Mouse (Mus musculus) midbrain, embryonic 15.5 days (tissue): Measurements from ENCODE around the gene Wap. TPM values are rescaled to one million over a fixed set of nuclear protein-coding genes. Genes with fewer than 3 reads are reported as not detected.

Experiments
- ATAC-seq: fragments of 200-750 bp; cut with Nextera tagmentation; replicated peaks from 2 replicates; pipeline ENCODE4 v1.8.0; 2017; ENCODE audit warnings: moderate TSS enrichment
- H3K27ac ChIP-seq: fragments of 300-500 bp; sonication (generic); 2 replicates; pipeline ENCODE4 v1.5.1; 2015; ENCODE audit warnings: mild to moderate bottlenecking, inconsistent platforms
- H3K27me3 ChIP-seq: fragments of 300-500 bp; sonication (generic); replicated peaks from 2 replicates; pipeline ENCODE4 v1.6.1; 2015; ENCODE audit warnings: inconsistent platforms
- H3K36me3 ChIP-seq: fragments of 300-500 bp; sonication (generic); replicated peaks from 2 replicates; pipeline ENCODE4 v1.6.1; 2015; ENCODE audit warnings: inconsistent platforms
- H3K4me1 ChIP-seq: fragments of 300-500 bp; sonication (generic); 2 replicates; pipeline ENCODE4 v1.6.1; 2015; ENCODE audit warnings: inconsistent platforms
- H3K4me2 ChIP-seq: fragments of 300-500 bp; sonication (generic); 2 replicates; pipeline ENCODE4 v1.6.1; 2015; ENCODE audit warnings: inconsistent platforms, mild to moderate bottlenecking, moderate library complexity
- H3K4me3 ChIP-seq: fragments of 300-500 bp; sonication (generic); 2 replicates; pipeline ENCODE4 v1.5.1; 2015; ENCODE audit warnings: mild to moderate bottlenecking, inconsistent platforms
- H3K9ac ChIP-seq: fragments of 300-500 bp; sonication (generic); 2 replicates; pipeline ENCODE4 v1.6.1; 2015; ENCODE audit warnings: mild to moderate bottlenecking, inconsistent platforms
- H3K9me3 ChIP-seq: fragments of 300-500 bp; sonication (generic); 2 replicates; pipeline ENCODE4 v1.6.1; 2016; ENCODE audit warnings: inconsistent platforms
- WGBS: fragments of 180-500 bp; shearing (Covaris S2); methylation state at CpG from one replicate; pipeline ENCODE4 v1.1.7; 2015; ENCODE audit warnings: mixed read lengths; 5-methylcytosine and 5-hydroxymethylcytosine counted together
- polyA plus RNA-seq: library from polyadenylated mRNA; unstranded; fragments of >200 nt; fragmentation: Nextera tagmentation; extraction: Ambion mirVana; gene quantifications from 2 replicates; pipeline ENCODE4 v1.2.1, GENCODE M21; 2015

Wap gene
- polyA plus RNA-seq, 1 experiment from 2014 or later = not detected

- Histone ChIP-seq H3K4me1 (peaks cover 78% of the 10 kb centered on the region), H3K9me3 (no peaks in the 10 kb centered on the region), H3K4me3 (no peak overlapping the region), H3K27me3 (no peaks in the 10 kb centered on the region), H3K36me3 (peaks cover 6% of the 10 kb centered on the region; the same call in 1 of the 2 replicates), H3K4me2 (no peak overlapping the region), H3K27ac (no peak overlapping the region), H3K9ac (no peak overlapping the region)
- WGBS = 79% methylated on average over 20 of the region's 20 CpGs
- no peak for ATAC-seq
Measured at GRCm38 (mm10) chr11:6601649-6602480, 36.6 kb downstream of the Wap start.

DNA sequence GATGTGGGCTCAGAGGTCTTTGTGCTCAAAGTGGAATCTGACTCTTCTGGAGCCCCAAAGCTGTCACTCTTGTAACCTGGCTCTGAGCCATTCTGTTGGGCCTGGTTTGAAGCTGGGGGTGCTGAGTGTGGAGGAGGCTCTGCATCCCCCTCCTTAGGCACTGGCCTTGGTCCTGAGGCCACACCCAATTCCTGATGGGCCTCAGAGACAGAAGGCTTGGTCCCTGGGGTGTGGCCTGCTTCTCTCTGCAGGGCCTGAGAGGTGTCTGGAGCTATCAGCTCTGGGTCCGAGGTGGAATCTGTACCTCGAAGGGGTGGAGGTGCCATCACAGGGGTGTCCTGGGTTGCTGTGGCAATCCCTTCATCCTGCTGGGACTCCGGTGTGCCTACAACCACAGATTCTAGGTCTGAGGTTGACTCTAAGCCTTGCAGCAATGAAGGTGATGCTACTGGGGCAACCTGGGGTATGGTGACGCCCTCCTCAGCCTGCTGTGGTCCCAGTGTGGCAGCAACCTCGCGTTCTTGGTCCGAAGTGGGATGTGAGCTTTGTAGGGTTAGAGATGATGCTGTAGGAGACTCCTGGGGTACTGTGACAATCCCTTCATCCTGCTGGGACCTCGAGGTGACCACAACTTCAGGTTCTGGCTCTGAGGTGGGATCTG is 38.0 kb downstream of the Wap start:
- Histone ChIP-seq H3K9ac (no peak overlapping the region), H3K4me2 (no peak overlapping the region), H3K4me3 (no peak overlapping the region), H3K4me1 (peaks cover 70% of the 10 kb centered on the region), H3K27me3 (no peaks in the 10 kb centered on the region), H3K27ac (peak overlapping the region; percentile 78), H3K9me3 (no peaks in the 10 kb centered on the region), H3K36me3 (peaks cover 6% of the 10 kb centered on the region; the same call in 1 of the 2 replicates)
- no peak for ATAC-seq
- WGBS = 89% methylated on average over 8 of the region's 8 CpGs

DNA sequence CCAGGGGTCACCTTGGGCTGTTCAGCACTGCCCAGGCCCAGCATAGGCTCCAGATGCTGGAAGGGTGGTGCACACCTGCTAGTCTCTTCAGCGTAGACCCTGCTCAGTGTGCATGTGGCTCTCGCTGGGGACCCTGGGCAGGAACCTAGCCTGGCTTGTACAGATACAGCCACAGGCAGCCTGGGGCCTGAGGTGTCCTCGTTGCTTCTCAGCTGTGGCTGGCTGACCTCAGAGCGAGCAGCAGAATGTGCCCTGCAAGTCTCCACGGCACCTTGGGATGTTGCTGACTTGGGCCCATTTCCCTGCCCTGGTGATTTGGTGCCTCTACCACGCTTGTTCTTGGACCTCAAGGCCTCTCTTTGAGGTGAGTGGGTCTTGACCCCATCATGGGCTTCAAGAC is 38.6 kb downstream of the Wap start:
- H3K27me3 ChIP-seq = no peaks in the 10 kb centered on the region
- H3K36me3 ChIP-seq = peaks cover 6% of the 10 kb centered on the region; the same call in 1 of the 2 replicates
- H3K27ac ChIP-seq = peak overlapping the region; percentile 78
- ATAC-seq = peak; percentile 0; the same call in 1 of the 2 replicates
- H3K4me3 ChIP-seq = no peak overlapping the region
- H3K9me3 ChIP-seq = no peaks in the 10 kb centered on the region
- H3K4me1 ChIP-seq = peaks cover 70% of the 10 kb centered on the region
- 72% methylated on average over 6 of the region's 6 CpGs for WGBS
- peak overlapping the region; percentile 49 for H3K4me2 ChIP-seq
- peak overlapping the region; percentile 41 for H3K9ac ChIP-seq

DNA sequence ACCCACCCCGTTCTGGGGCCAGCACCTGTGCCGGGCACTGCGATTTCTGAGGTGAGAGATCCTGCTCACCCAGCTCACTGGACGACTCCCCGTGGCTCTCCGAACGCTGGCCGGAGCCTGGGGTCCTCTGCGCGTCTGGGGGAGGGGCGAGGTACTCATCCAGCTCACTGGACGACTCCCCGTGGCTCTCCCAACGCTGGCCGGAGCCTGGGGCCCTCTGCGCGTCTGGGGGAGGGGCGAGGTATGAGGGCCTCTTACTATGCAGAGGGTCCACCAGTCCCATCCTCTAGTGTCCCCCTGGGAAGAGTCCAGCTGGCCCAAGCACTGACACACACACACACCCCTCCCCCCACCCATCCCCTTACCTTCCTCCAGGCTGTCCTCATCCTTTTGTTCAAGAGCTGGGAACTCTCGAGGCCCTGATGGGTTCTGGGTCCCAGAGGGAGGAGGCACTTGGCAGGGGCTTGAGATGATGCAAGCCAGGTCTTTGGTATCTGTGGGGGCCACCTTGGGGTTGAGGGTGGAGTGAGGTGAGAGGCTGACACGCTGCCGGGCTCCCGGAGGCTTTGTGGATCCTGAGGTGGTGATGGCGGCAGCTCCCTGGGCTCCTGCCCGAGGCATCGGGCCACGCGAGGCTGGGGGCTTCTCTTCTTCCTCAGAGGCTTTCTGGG is 39.3 kb downstream of the Wap start:
- Histone ChIP-seq H3K27me3 (no peaks in the 10 kb centered on the region), H3K36me3 (peaks cover 6% of the 10 kb centered on the region; the same call in 1 of the 2 replicates), H3K4me3 (peak overlapping the region; percentile 25), H3K4me1 (peaks cover 66% of the 10 kb centered on the region), H3K4me2 (peak overlapping the region; percentile 49), H3K27ac (peak overlapping the region; percentile 78), H3K9ac (peak overlapping the region; percentile 41), H3K9me3 (no peaks in the 10 kb centered on the region)
- ATAC-seq = peak; percentile 21
- 5% methylated on average over 27 of the region's 27 CpGs for WGBS

DNA sequence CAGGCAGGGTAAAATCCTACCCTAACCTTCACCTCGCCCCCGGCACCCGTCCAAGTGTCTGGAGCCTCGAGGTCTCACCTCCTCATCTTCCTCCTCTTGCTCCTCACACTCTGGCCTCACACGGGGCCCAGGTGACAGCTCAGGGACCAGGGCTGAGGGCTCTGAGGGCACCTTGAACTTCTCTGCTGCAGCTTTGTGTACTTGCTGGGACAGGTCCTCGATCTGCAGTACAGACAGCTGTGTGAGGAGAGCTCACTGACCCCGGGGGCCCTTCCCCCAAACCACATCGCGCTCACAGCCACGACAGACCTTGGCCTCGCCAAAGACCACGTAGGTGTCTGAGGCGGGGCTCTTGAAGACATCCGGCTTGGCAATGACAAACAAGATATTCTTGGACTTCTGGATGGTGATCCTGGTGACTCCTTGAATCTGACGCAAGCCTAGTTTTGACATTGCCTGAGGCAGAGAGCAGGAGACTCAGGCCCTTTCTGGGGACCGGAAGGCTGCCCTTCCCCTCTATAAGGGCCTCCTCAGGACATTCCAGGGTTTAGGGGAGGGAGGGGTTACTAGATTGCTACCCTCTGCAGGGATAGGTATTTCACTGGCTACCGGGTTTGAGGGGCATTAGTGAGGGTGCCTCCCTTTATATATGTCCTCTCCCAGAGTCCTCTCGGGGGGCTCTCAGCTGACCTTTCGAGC is 40.1 kb downstream of the Wap start:
- Histone ChIP-seq H3K4me1 (peaks cover 58% of the 10 kb centered on the region), H3K27ac (peak overlapping the region; percentile 78)

GRCm38 (mm10) chr11:6597523-6597922 is 40.9 kb downstream of the Wap start:
- ATAC-seq = no peak
- no peak overlapping the region for H3K4me3 ChIP-seq
- H3K9me3 ChIP-seq = no peaks in the 10 kb centered on the region
- H3K36me3 ChIP-seq = peaks cover 13% of the 10 kb centered on the region
- peaks cover 50% of the 10 kb centered on the region for H3K4me1 ChIP-seq
- no peaks in the 10 kb centered on the region for H3K27me3 ChIP-seq
- 73% methylated on average over 7 of the region's 7 CpGs for WGBS
- no peak overlapping the region; the same call in 1 of the 2 replicates for H3K9ac ChIP-seq
- H3K27ac ChIP-seq = peak overlapping the region; percentile 78
- H3K4me2 ChIP-seq = no peak overlapping the region

More for the DNA sequence above, 40.1 kb downstream of the Wap start:
- H3K4me2 ChIP-seq = peak overlapping the region; percentile 49
- H3K9me3 ChIP-seq = no peaks in the 10 kb centered on the region
- 56% methylated on average over 19 of the region's 19 CpGs for WGBS
- peak overlapping the region; percentile 25; the same call in 1 of the 2 replicates for H3K4me3 ChIP-seq
- H3K36me3 ChIP-seq = peaks cover 6% of the 10 kb centered on the region; the same call in 1 of the 2 replicates
- peak overlapping the region; percentile 41 for H3K9ac ChIP-seq
- H3K27me3 ChIP-seq = no peaks in the 10 kb centered on the region
- ATAC-seq = peak; percentile 5

GRCm38 (mm10) chr11:6596616-6597015 is 41.8 kb downstream of the Wap start:
- Histone ChIP-seq H3K9me3 (no peaks in the 10 kb centered on the region), H3K27me3 (no peaks in the 10 kb centered on the region), H3K4me3 (no peak overlapping the region), H3K9ac (no peak overlapping the region), H3K36me3 (peaks cover 10% of the 10 kb centered on the region), H3K4me2 (no peak overlapping the region), H3K27ac (0 out of 2 replicates have a peak overlapping the region, but pooled peaks have one; percentile 18), H3K4me1 (peaks cover 41% of the 10 kb centered on the region)
- no peak for ATAC-seq
- 74% methylated on average over 3 of the region's 3 CpGs for WGBS

GRCm38 (mm10) chr11:6596205-6596604 is 42.2 kb downstream of the Wap start:
- peaks cover 37% of the 10 kb centered on the region for H3K4me1 ChIP-seq
- no peaks in the 10 kb centered on the region for H3K27me3 ChIP-seq
- 99% methylated on average over 6 of the region's 6 CpGs for WGBS
- no peak for ATAC-seq
- H3K9me3 ChIP-seq = no peaks in the 10 kb centered on the region
- no peak overlapping the region for H3K4me2 ChIP-seq
- peak overlapping the region; percentile 26; the same call in 1 of the 2 replicates for H3K27ac ChIP-seq
- H3K4me3 ChIP-seq = no peak overlapping the region
- H3K9ac ChIP-seq = no peak overlapping the region
- peaks cover 8% of the 10 kb centered on the region for H3K36me3 ChIP-seq

GRCm38 (mm10) chr11:6595339-6595738 is 43.1 kb downstream of the Wap start:
- 95% methylated on average over 5 of the region's 5 CpGs for WGBS
- H3K4me1 ChIP-seq = peaks cover 29% of the 10 kb centered on the region
- peaks cover 8% of the 10 kb centered on the region for H3K36me3 ChIP-seq
- no peak overlapping the region for H3K9ac ChIP-seq
- no peaks in the 10 kb centered on the region for H3K27me3 ChIP-seq
- H3K4me3 ChIP-seq = no peak overlapping the region
- H3K4me2 ChIP-seq = no peak overlapping the region
- no peak overlapping the region for H3K27ac ChIP-seq
- H3K9me3 ChIP-seq = no peaks in the 10 kb centered on the region
- no peak for ATAC-seq

DNA sequence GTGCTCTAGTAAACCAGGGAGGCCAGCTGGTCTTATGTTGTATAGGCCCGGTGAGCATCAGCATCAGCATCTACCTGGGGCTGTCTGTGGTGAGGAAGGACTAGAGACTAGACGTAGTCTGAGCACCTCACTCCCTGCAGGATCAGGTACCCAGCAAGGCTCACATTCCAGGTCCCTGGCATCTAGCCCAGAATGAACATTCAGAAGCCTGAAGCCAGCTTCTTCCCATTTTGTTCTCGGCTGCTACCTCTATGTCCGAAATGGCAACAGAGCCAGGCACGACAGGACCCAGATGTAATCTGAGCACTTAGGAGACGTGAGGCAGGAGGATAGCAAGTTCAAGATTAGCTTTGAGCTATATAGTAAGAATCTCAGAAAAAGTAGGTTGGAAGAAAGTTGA is 43.6 kb downstream of the Wap start:
- Histone ChIP-seq H3K9me3 (no peaks in the 10 kb centered on the region), H3K27me3 (no peaks in the 10 kb centered on the region), H3K27ac (no peak overlapping the region), H3K4me1 (peaks cover 24% of the 10 kb centered on the region), H3K9ac (no peak overlapping the region), H3K4me3 (no peak overlapping the region), H3K4me2 (no peak overlapping the region), H3K36me3 (peaks cover 8% of the 10 kb centered on the region)
- 86% methylated on average over 6 of the region's 6 CpGs for WGBS
- no peak for ATAC-seq

DNA sequence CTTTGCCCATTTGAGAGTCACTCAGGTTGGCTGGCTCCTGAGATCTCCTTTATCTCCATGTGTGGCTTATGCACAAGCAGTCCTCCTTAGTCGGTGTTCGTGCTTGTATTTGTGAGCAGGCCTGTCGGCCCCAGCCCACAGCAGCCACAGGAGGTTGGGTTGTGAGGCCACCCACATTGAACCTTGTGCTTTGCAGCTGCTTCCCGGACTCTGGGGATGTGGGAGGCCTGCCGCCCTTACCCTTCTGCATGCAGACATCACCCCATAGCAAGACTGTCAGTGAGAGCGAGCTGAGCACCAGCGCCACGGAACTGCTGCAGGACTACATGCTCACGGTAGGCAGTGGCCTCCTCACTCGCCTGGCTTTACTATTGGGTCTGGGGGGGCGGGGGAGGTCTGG is 45.0 kb downstream of the Wap start:
- H3K4me2 ChIP-seq = no peak overlapping the region
- H3K27me3 ChIP-seq = no peaks in the 10 kb centered on the region
- peaks cover 9% of the 10 kb centered on the region for H3K4me1 ChIP-seq
- no peak overlapping the region for H3K4me3 ChIP-seq
- ATAC-seq = no peak
- peaks cover 8% of the 10 kb centered on the region for H3K36me3 ChIP-seq
- no peak overlapping the region for H3K27ac ChIP-seq
- no peak overlapping the region for H3K9ac ChIP-seq
- WGBS = 69% methylated on average over 11 of the region's 11 CpGs
- no peaks in the 10 kb centered on the region for H3K9me3 ChIP-seq
